ENCODE assay signal across 8 mouse cellular contexts in genomic region chr2:155019673-155020072, GRCm38 (mm10). TPM values are rescaled to one million over a fixed set of nuclear protein-coding genes. Genes with fewer than 3 reads are reported as not detected.
DNase-seq lines count a peak whose midpoint lies in the region; ATAC-seq and TF ChIP-seq lines count a peak whose summit lies in the region.

No protein-coding gene starts in this region.

- TF ChIP-seq POLR2A in thymus, adult 2 months (IDR thresholded peaks at IDR 0.05; ENCODE audit: control insufficient read depth, extremely low read depth, insufficient read depth, low read length, poor library complexity): no peak

- peak overlapping the region; percentile 38 for H3K4me3 ChIP-seq in lung, embryonic 14.5 days (ENCODE audit: low read depth, low read length)
- peak overlapping the region; percentile 43 for H3K4me3 ChIP-seq in thymus, adult 2 months (ENCODE audit: control insufficient read depth, insufficient read depth, low read length)

- H3K4me2 ChIP-seq in lung, embryonic 14.5 days: peak overlapping the region; percentile 80

- peak; percentile 74 for ATAC-seq in frontal cortex, adult (ENCODE audit: low TSS enrichment)
- ATAC-seq in hematopoietic stem cell, adult 5-6 weeks (replicated peaks in 1 of 2; ENCODE audit: insufficient read depth in 1 of 2, low FRiP score in 2 of 2, low TSS enrichment in 1 of 2, low read depth in 1 of 2, poor library complexity in 2 of 2, severe bottlenecking in 2 of 2): peak; percentile 74 to 79
- peak; percentile 88 for ATAC-seq in lung, embryonic 14.5 days (ENCODE audit: insufficient read depth)
- peak; percentile 74 for ATAC-seq in neutrophil, adult 5-6 weeks (ENCODE audit: extremely low read depth, insufficient number of reproducible peaks, low FRiP score, poor library complexity, severe bottlenecking)

- no peaks in the 10 kb centered on the region for H3K4me1 ChIP-seq in lung, embryonic 14.5 days (ENCODE audit: insufficient read depth)
- H3K4me1 ChIP-seq in thymus, adult 2 months (replicated peaks; ENCODE audit: control insufficient read depth, insufficient read depth, low read length): peaks cover 2% of the 10 kb centered on the region

- H3K36me3 ChIP-seq in lung, embryonic 14.5 days (ENCODE audit: insufficient read depth): no peaks in the 10 kb centered on the region
- no peaks in the 10 kb centered on the region for H3K36me3 ChIP-seq in thymus, adult 2 months (ENCODE audit: control insufficient read depth, insufficient read depth, low read length)

- under 1% methylated on average over 22 of the region's 22 CpGs for WGBS in lung, embryonic 14.5 days
- WGBS in thymus, adult 2 months: 2% methylated on average over 22 of the region's 22 CpGs

- DNase-seq in Muller cell, postnatal 12 days (ENCODE audit: inconsistent ontology term): peak; percentile 92
- DNase-seq in cerebellum, adult 9-11 months: peak; percentile 83
- peak; percentile 77 to 88 for DNase-seq in layer of hippocampus, adult 8-10 months (ENCODE audit: low spot score in 2 of 2)
- DNase-seq in lung, embryonic 14.5 days: peak; percentile 99
- peak; percentile 84 for DNase-seq in thymus, adult 2 months

- no peaks in the 10 kb centered on the region for H3K27me3 ChIP-seq in lung, embryonic 14.5 days (ENCODE audit: insufficient read depth, low read length)
- H3K27me3 ChIP-seq in thymus, adult 2 months (ENCODE audit: control insufficient read depth, insufficient read depth, low read length): no peaks in the 10 kb centered on the region

- H3K9ac ChIP-seq in lung, embryonic 14.5 days: peak overlapping the region; percentile 47

- H3K9me3 ChIP-seq in lung, embryonic 14.5 days (ENCODE audit: low read depth, low read length): no peaks in the 10 kb centered on the region

- H3K27ac ChIP-seq in lung, embryonic 14.5 days (ENCODE audit: low read depth): peak overlapping the region; percentile 69
- no peak overlapping the region for H3K27ac ChIP-seq in thymus, adult 2 months (ENCODE audit: control insufficient read depth, insufficient read depth, low read length)

- TF ChIP-seq CTCF in lung, embryonic 14.5 days (IDR thresholded peaks at IDR 0.05; ENCODE audit: low read depth): peak; percentile 74
- TF ChIP-seq CTCF in thymus, adult 2 months (IDR thresholded peaks at IDR 0.05; ENCODE audit: borderline replicate concordance, control insufficient read depth, extremely low read depth, insufficient read depth, low read length, poor library complexity): no peak

RNA-seq across cellular contexts. Expression of gene Gm14226, which starts 1.6 kb away (rescaled TPM):
- not detected in 2 replicates for total RNA-seq in hematopoietic stem cell, adult 5-6 weeks (2017)
- total RNA-seq in layer of hippocampus, adult 8-10 months (2022): under 1 TPM; 0.14 to 0.37 (median 0.28) TPM
- 0.26 and 0.38 TPM in 2 replicates for polyA plus RNA-seq in lung, embryonic 14.5 days (2014; fragmentation: Nextera tagmentation; extraction: Ambion mirVana)
- total RNA-seq in neutrophil, adult 5-6 weeks (2017): not detected in 2 replicates
- 0.06 and 0.16 TPM in 2 replicates for polyA plus RNA-seq in thymus, adult 2 months (2012; rRNA removed)

RNA-seq across cellular contexts. Expression of gene Ahcy, which starts 54.6 kb away (rescaled TPM):
- total RNA-seq in hematopoietic stem cell, adult 5-6 weeks (2017): 70.5 and 73.7 TPM in 2 replicates
- 10 to 100 TPM; 14.8 to 16.8 (median 16.3) TPM for total RNA-seq in layer of hippocampus, adult 8-10 months (2022)
- 74.7 and 85.6 TPM in 2 replicates for polyA plus RNA-seq in lung, embryonic 14.5 days (2014; fragmentation: Nextera tagmentation; extraction: Ambion mirVana)
- total RNA-seq in neutrophil, adult 5-6 weeks (2017): 16.5 and 19.0 TPM in 2 replicates
- polyA plus RNA-seq in thymus, adult 2 months (2012; rRNA removed): 90.7 and 99.4 TPM in 2 replicates
